Mouse (Mus musculus) liver (tissue): ENCODE data around the gene Slit3.

Source experiments
- DNase-seq: peaks from one replicate; pipeline ENCODE4 v3.0.0-alpha.2; 2020; ENCODE audit warnings: mixed read lengths

The Slit3 gene

GRCm38 (mm10) chr11:35203673-35204072 lies 82.6 kb downstream of the Slit3 start:
- no peak for DNase-seq

- DNase-seq = no peak
Measured at GRCm38 (mm10) chr11:35204084-35204483, 83.1 kb downstream of the Slit3 start.

GRCm38 (mm10) chr11:35210728-35211682 lies 90.0 kb downstream of the Slit3 start:
- DNase-seq = no peak

- DNase-seq = no peak
Measured at GRCm38 (mm10) chr11:35224025-35224424, 103.0 kb downstream of the Slit3 start.

GRCm38 (mm10) chr11:35231361-35232090 lies 110.5 kb downstream of the Slit3 start:
- no peak for DNase-seq

GRCm38 (mm10) chr11:35232321-35232720 lies 111.3 kb downstream of the Slit3 start:
- no peak for DNase-seq

- DNase-seq = no peak
Measured at GRCm38 (mm10) chr11:35241379-35241778, 120.4 kb downstream of the Slit3 start.

GRCm38 (mm10) chr11:35243597-35243996 lies 122.6 kb downstream of the Slit3 start:
- no peak for DNase-seq

GRCm38 (mm10) chr11:35244526-35244925 lies 123.5 kb downstream of the Slit3 start:
- DNase-seq = no peak

GRCm38 (mm10) chr11:35246623-35247022 lies 125.6 kb downstream of the Slit3 start:
- DNase-seq = no peak

GRCm38 (mm10) chr11:35248088-35248487 lies 127.1 kb downstream of the Slit3 start:
- DNase-seq = no peak

- DNase-seq = no peak
Measured at GRCm38 (mm10) chr11:35250871-35251418, 129.9 kb downstream of the Slit3 start.

- DNase-seq = no peak
Measured at GRCm38 (mm10) chr11:35251910-35252309, 130.9 kb downstream of the Slit3 start.

- no peak for DNase-seq
Measured at GRCm38 (mm10) chr11:35257351-35257750, 136.3 kb downstream of the Slit3 start.

GRCm38 (mm10) chr11:35261562-35262087 lies 140.6 kb downstream of the Slit3 start:
- no peak for DNase-seq

GRCm38 (mm10) chr11:35262289-35262941 lies 141.4 kb downstream of the Slit3 start:
- no peak for DNase-seq

- no peak for DNase-seq
Measured at GRCm38 (mm10) chr11:35264749-35265148, 143.7 kb downstream of the Slit3 start.

- DNase-seq = no peak
Measured at GRCm38 (mm10) chr11:35270396-35270795, 149.4 kb downstream of the Slit3 start.

GRCm38 (mm10) chr11:35273416-35273815 lies 152.4 kb downstream of the Slit3 start:
- DNase-seq = no peak

GRCm38 (mm10) chr11:35274036-35274435 lies 153.0 kb downstream of the Slit3 start:
- DNase-seq = no peak

GRCm38 (mm10) chr11:35275300-35275699 lies 154.3 kb downstream of the Slit3 start:
- no peak for DNase-seq

- DNase-seq = no peak
Measured at GRCm38 (mm10) chr11:35276001-35276400, 155.0 kb downstream of the Slit3 start.
